Mouse (Mus musculus): Measurements from ENCODE around the gene St6gal1.

St6gal1 gene

DNA sequence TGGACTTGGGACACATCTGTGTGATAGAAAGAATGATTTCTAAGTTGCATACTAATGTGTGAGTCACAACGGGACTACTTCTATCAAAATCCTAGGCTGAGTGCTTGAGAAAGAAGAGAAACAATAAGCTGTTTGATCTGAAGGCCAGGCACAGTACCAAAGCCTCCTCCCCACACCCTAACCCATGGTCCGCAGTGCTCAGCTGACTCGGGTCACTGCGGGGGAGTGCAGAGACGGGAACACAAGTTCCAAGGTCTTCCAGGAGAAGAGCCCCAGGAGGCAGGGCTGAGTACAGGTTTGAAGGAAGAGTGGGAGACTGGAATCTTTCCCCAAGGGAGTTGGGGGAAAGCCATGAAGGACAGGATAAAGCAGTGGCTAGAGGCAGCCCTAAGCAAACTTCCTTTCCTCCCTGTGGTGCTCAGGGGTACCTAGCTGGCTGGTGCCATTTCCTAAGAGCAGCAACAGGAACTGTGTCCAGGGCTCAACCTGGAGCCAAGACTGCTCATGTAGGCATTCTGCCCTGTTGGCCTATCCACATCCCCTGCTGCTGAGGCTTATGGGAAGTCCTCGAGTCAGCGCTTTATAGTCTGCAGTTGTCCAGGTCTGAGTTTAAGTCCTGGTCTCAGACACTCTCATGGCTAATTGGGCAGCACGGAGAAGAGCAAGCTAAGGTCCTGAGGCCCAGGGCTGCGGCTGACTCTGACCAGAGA is 48.1 kb downstream of the St6gal1 start:
- DNase-seq (ENCODE audit: low spot score in 2 of 2) = no peak

DNA sequence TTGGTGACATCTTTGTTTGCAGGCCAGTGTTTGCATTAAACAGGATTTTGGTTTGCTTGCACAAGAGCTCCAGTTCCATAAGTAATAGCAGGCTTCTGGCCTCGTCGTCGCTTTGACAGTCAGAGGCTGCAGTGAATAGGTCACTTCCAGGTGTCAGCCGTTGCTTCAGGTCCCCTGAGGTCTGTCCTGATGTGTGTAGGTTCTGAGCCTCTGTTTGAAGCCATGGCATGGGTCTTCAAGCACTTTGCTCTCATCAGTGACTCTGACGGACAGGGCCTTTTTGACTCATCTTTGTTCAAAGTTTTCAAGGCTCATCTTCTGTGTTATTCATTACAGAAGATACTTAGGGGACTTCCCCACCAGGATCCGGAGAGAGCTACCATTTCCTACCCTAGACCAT is 49.5 kb downstream of the St6gal1 start:
- no peak for DNase-seq (ENCODE audit: low spot score in 2 of 2)

GRCm38 (mm10) chr16:23274606-23275310 is 50.2 kb downstream of the St6gal1 start:
- no peak for DNase-seq (ENCODE audit: low spot score in 2 of 2)

DNA sequence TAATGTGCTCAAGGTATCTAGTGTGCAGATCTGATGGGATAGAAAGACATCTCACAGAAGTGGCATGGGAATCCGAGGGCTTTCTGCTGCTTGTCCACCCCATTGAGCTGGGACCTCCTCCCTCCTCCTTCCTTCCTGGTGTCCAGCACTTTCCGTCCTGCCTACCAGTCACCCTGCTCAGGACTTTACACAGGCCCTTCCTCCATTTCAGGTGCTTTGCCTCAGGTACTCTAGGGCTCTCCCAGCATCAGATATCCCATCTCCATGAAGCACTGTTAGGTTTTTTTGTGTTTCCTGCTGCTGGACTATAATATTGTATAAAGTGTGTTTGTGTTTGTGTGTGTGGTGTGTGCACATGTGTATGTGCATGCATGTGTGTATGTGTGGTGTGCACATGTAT is 51.1 kb downstream of the St6gal1 start:
- no peak for DNase-seq (ENCODE audit: low spot score in 2 of 2)

DNA sequence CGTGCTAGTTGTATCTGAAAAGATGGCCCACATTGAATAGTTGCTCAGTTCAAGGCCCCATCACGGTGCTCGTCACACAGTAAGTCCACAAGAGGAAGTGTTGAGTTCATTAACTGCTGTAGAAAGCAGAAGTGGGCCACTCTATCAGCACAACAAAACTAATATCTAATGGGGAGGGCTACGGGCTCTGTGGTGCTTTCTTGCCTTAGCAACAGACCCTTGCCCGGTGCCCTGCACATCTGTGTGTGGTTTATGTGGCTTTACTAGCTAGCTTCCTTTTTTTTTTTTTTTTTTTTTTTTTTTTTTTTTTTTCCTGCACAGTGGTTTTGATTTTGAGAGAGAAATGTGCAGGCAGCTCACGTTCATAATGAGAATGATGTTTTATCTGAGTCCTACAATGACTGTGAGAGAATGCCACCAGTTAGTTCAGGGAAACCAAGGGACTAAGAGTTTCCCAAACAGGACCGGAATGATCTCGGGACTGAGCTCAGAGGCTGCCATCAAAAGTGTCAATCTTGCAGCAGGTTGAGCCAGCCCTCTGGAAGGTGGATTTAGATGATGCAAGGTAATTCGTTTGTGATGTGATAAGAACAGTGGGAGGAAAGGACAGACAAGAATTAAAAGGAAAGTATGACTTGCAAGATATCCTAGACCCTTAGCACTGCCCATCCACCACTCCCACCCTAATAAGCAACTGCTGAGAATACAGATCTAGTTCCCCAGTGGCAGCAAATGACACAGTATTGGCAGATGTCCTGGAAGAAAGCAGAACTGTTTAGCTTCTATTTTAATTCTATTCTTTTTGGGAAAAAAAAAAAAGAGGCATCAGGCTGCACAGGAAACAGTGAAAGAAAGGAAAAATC is 55.6 kb downstream of the St6gal1 start:
- DNase-seq (ENCODE audit: low spot score in 2 of 2) = no peak

DNA sequence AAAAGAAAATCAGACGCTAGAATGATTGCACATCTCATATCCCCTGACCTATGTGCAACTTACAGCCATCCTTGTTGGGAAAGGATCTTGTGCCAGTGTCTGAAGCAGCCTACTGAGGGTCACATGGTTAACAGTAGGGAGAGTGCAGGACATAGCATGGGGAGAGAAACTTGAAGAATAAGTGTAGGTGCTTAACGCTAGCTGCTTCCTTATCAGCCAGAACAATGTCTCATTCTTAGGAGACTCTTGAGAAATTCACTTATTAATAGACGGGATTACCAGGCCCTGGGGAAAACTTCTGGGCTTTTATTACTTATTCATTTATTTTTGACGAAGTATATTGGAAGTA is 56.2 kb downstream of the St6gal1 start:
- DNase-seq (ENCODE audit: low spot score in 2 of 2) = no peak

DNA sequence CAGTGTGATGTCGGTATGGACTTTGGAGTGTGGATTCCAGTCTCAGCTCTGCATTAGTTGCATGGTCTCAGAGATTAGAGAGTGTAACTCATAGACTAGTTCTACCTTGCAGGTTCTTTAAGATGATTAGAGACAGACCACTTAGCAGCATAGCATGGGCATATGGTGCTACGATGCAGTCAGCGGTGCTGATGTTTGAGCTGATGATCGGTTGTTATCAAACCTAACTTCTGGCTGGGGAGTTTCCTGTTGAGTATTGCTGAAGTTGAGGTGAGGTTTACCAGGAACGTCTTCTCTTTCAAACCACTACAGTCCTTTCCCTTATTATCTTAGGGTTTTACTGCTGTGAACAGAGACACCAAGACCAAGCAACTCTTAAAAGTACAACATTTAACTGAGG is 57.7 kb downstream of the St6gal1 start:
- DNase-seq (ENCODE audit: low spot score in 2 of 2) = no peak

- no peak for DNase-seq (ENCODE audit: low spot score in 2 of 2)
Observed at GRCm38 (mm10) chr16:23282941-23283340, 58.4 kb downstream of the St6gal1 start.

DNA sequence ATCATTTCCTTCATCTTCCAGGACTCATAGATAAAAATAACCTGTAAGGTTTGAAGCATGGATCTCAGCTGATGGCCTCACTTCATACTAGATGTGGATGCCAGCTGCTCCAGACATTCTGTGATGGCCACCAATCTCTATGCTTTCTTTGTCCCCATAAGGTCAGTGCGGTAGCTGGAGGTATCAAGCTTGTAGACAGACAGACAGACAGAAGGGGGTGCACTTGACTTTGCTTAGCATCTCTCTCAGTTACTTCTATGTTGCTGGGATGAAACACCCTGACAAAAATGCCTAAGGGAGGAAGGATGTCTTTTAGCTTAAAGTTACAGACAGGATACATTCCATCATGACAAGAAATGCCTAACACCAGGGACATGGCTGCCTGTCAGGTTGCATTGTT is 59.1 kb downstream of the St6gal1 start:
- DNase-seq (ENCODE audit: low spot score in 2 of 2) = no peak

DNA sequence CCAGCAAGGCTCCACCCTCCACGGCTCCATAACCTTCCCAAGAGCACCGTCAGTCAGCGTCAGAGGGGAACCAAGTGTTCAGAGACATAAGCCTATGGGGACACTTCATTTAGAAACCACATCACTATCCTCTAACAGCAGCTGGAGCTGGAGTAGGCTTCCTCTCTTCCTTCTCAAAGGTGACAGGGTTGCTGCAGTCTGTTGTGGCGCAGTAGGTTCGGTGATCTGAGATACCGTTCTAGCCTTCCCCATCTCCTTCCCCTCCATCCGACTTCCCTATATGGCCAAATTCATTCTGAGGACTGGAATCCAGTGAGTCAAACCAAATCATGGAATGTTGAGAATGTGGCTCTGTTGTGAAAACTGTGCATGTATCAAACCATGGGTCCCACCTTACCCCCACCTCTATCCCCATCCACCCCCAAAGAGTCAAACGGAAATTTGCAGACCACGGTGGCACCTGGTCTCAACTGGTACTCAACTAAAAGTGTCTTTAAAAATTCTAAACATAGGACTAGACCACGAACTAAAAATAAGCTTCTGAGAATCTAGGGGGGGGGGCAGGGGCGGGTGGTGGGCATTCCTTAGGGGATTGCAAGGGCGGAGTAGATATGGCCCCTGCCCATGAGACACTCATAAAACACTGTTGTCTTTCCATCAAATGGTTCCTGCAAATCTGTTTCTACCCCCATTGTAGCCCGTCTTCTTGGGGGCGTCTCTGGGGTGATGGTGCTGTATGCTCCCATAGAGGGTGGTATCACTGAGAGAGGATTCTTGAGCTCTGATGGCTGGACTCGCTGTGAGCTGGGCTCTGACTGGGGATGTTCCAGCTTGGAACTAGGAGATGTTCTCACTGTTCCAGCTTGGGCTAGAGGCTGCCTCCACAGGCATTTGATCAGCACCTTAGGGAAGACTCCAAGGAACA is 60.2 kb downstream of the St6gal1 start:
- no peak for DNase-seq (ENCODE audit: low spot score in 2 of 2)

DNA sequence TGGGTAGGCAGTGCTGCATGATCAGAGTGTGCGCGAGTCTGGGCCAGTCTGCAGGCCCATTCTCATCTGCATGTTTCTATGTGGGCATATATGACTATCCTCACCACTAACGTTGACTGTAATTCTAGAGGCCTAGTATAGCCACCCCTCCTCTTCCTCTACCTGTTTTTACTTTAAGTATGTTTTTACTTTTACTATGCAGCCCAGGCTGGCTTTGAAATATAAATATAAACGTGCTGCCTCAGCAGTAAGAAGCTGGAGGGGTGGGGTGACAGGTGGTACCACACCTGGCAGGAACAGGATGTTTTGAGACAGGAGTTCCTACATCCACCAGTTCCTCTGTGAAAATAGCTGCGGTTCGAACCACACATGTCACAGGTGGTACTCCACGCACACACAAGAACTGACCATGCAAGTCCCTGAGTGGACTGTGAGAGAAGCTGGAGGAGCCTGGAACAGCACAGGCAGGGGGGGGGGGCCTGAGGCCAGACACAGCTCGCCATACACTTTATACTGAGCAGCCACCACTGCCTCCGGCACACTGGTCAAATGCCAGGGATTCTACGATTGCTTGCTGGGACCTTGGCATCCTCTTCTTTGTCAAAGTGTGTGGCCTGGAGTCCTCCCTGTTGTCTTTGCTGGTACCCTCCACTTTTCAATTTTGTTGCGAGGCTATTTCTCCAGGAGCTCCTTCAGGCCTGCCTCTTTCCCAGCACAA is 62.0 kb downstream of the St6gal1 start:
- DNase-seq (ENCODE audit: low spot score in 2 of 2) = no peak

DNA sequence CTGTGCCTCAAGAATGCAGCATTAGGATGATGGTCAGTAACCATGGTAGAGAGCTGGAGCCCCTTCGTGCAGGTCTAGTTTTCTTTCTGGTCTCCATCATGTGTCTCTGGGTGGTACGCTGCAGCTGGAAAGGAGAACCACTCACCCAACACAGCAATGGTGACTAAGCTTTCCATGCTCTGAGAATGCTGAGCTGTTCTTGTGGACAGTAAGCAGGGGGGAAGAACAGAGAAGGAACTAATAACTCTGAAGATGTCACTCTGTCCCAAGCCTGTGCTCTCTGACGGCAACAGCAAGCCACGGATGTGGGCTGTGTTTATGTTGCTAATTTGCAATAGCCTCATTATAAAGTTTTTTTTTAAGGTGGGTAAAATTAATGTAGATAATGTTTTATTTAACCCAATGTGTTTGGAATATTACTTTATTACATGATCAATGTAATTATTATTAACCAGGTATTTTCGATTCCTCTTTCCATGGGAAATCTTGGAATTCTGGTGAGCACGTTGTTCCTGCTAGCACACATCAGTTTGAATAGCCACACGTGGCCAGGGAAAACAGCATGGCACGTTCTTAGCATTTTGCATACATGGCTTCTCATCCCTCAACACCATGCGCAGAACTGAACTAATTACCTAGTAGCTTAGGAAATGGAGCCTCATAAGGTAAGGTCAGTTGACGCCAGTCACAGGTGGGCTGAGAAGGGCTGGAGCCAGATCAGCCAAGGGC is 62.9 kb downstream of the St6gal1 start:
- DNase-seq (ENCODE audit: low spot score in 2 of 2) = no peak

- no peak for DNase-seq (ENCODE audit: low spot score in 2 of 2)
Observed at GRCm38 (mm10) chr16:23288103-23288502, 63.6 kb downstream of the St6gal1 start.

DNA sequence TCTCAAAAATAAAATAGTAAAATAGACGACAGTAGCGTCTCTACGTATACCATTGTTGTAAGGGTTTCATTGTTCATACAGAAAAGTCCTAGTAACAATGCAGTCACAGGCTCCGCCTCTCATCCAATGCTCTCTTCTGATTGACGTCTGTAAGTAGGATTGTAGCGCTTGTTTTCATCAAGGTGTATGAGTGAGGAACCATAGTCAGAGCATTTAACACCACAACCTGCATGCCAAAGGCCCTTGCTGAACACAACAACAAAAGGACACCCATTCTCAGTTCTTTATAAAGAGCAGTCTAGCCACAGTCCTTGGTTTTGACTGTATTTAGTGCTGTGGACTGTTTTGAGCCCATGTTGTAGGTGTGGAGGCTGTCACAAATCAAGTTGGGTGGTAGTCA is 64.9 kb downstream of the St6gal1 start:
- no peak for DNase-seq (ENCODE audit: low spot score in 2 of 2)

- no peak for DNase-seq (ENCODE audit: low spot score in 2 of 2)
Observed at GRCm38 (mm10) chr16:23290171-23290570, 65.6 kb downstream of the St6gal1 start.

GRCm38 (mm10) chr16:23291521-23291920 is 67.0 kb downstream of the St6gal1 start:
- DNase-seq (ENCODE audit: low spot score in 2 of 2) = no peak

- DNase-seq (ENCODE audit: low spot score in 2 of 2) = no peak
Observed at GRCm38 (mm10) chr16:23294236-23294635, 69.7 kb downstream of the St6gal1 start.

GRCm38 (mm10) chr16:23294747-23295146 is 70.2 kb downstream of the St6gal1 start:
- no peak for DNase-seq (ENCODE audit: low spot score in 2 of 2)

DNA sequence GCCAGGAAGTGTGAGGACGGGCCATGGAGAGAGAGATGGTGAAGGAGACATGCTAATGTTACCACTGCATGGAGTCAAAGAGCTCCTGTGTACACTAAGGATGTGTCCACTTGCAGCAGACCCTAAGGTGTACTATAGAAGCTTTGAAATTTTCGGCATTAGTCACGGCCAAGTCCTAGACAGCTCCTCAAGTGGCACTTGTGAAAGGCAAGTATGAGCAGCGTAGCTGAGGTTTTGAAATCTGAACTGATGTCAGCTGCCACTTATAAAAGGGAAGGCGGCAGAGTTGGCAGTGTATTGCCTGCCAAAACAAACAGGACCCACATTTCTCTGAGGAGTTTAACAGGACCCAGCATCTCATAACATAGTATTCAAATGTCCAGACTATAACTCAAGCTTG is 71.2 kb downstream of the St6gal1 start:
- no peak for DNase-seq (ENCODE audit: low spot score in 2 of 2)

DNA sequence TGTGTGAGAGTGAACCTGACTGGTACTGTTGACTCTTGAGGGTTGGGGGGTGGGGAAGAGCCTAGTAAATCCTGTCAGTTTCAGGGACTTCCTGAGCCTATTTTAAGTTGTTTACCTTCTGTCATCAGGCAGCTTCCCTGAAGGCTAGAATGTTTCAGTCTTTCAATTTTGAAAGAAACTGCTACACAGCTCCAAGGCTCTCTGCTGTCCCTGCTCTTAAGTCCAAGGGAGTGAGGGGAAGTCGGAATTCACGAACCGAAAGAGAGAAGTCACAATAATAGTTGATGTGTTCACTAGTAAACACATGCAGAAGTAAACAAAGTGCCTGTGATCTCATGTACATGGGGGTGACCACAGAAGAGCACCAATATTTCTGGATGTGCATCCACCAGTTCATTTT is 72.2 kb downstream of the St6gal1 start:
- DNase-seq (ENCODE audit: low spot score in 2 of 2) = no peak
